In the genomic region with DNA sequence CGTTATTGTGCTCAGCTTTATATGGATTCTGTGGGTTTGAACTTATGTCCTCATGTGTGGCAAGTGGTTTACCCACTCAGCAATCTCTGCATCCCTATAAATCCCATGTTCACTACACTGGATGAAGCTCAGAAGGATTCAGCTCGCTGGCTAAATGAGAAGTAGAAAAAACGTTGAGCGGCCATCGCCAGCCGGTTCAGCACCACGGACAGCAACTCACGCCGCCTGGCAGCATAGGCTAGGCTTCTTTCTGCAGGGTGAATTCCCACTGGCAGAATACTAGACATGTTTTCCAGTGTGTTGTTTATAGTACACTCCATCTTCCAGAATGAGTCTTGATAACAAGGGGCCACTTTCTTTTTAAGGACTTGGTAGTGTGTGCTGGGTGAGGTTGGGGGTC, we compare ENCODE assay signal across 9 mouse cellular contexts.
A peak's percentile ranks its signal among the peaks of the same experiment; 100 is the strongest.
DNase-seq lines count a peak whose midpoint lies in the region; ATAC-seq and TF ChIP-seq lines count a peak whose summit lies in the region.
"Had no signal": no experiment of that assay in that cellular context is flagged by ENCODE, and none has a peak within 500 bp of the region (broad histone marks: within the 10 kb centered on the region; RNA-seq: fewer than 3 reads in every experiment).

No protein-coding gene starts in this region.

- TF ChIP-seq POLR2A in brain, embryonic 14.5 days (IDR thresholded peaks at IDR 0.05; ENCODE audit: borderline replicate concordance, extremely low read depth, insufficient read depth, insufficient read length, poor library complexity, severe bottlenecking), result no peak

- in situ Hi-C loops in ES-E14 (cut with MboI; ENCODE audit: low sequenced_read_pairs in 2 of 2, unreplicated experiment in 2 of 2), result no loop called here

- TF ChIP-seq CTCF in brain, embryonic 14.5 days (IDR thresholded peaks at IDR 0.05; ENCODE audit: borderline replicate concordance, extremely low read depth, insufficient read depth, insufficient read length), result no peak

- H3K9ac ChIP-seq in hindbrain, embryonic 14.5 days, result no peak overlapping the region
- no peak overlapping the region for H3K9ac ChIP-seq in hindbrain, embryonic 12.5 days
- no peak overlapping the region for H3K9ac ChIP-seq in ES-E14 (ENCODE audit: insufficient read depth, low read depth, low read length, poor library complexity, severe bottlenecking)
- H3K9ac ChIP-seq: neural tube, embryonic 12.5 days had no signal

- no peak overlapping the region for H3K4me2 ChIP-seq in hindbrain, embryonic 14.5 days (replicated peaks)
- no peak overlapping the region for H3K4me2 ChIP-seq in hindbrain, embryonic 12.5 days (replicated peaks)
- H3K4me2 ChIP-seq: neural tube, embryonic 12.5 days had no signal

- H3K9me3 ChIP-seq in hindbrain, embryonic 14.5 days (ENCODE audit: control insufficient read depth, low read length), result no peaks in the 10 kb centered on the region
- no peaks in the 10 kb centered on the region for H3K9me3 ChIP-seq in hindbrain, embryonic 12.5 days (replicated peaks)
- no peaks in the 10 kb centered on the region for H3K9me3 ChIP-seq in ES-E14 (ENCODE audit: control insufficient read depth, insufficient read depth, low read depth, low read length)
- H3K9me3 ChIP-seq: neural tube, embryonic 12.5 days had no signal

- peak; percentile 72 for DNase-seq in hindbrain, embryonic 14.5 days (ENCODE audit: low spot score)
- peak; percentile 36 for DNase-seq in ES-E14 (ENCODE audit: low read depth, low spot score)
- DNase-seq in brain, embryonic 14.5 days (ENCODE audit: low read depth), result peak; percentile 60
- peak; percentile 86 to 87 for DNase-seq in kidney, postnatal 4 days
- DNase-seq in adipocyte (ENCODE audit: low spot score), result no peak
- no peak for DNase-seq in layer of hippocampus, postnatal 14 days (ENCODE audit: low spot score in 2 of 2)
- DNase-seq in frontal cortex, adult 2 months (ENCODE audit: extremely low spot score in 1 of 2, low spot score in 1 of 2), result no peak

- WGBS in hindbrain, embryonic 14.5 days, result 6% methylated on average over 9 of the region's 9 CpGs
- WGBS in hindbrain, embryonic 12.5 days, result 9% methylated on average over 9 of the region's 9 CpGs

- H3K4me3 ChIP-seq in hindbrain, embryonic 14.5 days (replicated peaks; ENCODE audit: low read length), result no peak overlapping the region
- no peak overlapping the region for H3K4me3 ChIP-seq in hindbrain, embryonic 12.5 days
- H3K4me3 ChIP-seq in ES-E14 (ENCODE audit: insufficient read depth in 1 of 2, low read depth in 1 of 2, low read length in 2 of 2, poor library complexity in 1 of 2, severe bottlenecking in 1 of 2), result no peak overlapping the region
- H3K4me3 ChIP-seq: neural tube, embryonic 12.5 days had no signal

- H3K4me1 ChIP-seq in hindbrain, embryonic 14.5 days (replicated peaks; ENCODE audit: control insufficient read depth, insufficient read depth, low read length), result 0 out of 2 replicates have a peak, but pooled peaks cover 13% of the 10 kb centered on the region
- H3K4me1 ChIP-seq in hindbrain, embryonic 12.5 days, result peaks cover 16% of the 10 kb centered on the region
- H3K4me1 ChIP-seq in ES-E14 (ENCODE audit: control insufficient read depth in 2 of 2, insufficient read depth in 2 of 2, low read length in 2 of 2, poor library complexity in 1 of 2), result no peaks in the 10 kb centered on the region

- H3K27me3 ChIP-seq in hindbrain, embryonic 14.5 days (ENCODE audit: control insufficient read depth, insufficient read depth, low read length), result no peaks in the 10 kb centered on the region
- no peaks in the 10 kb centered on the region for H3K27me3 ChIP-seq in hindbrain, embryonic 12.5 days
- H3K27me3 ChIP-seq: neural tube, embryonic 12.5 days had no signal

- H3K36me3 ChIP-seq in hindbrain, embryonic 14.5 days (replicated peaks; ENCODE audit: control insufficient read depth, insufficient read depth), result no peaks in the 10 kb centered on the region
- no peaks in the 10 kb centered on the region for H3K36me3 ChIP-seq in hindbrain, embryonic 12.5 days
- no peaks in the 10 kb centered on the region for H3K36me3 ChIP-seq in ES-E14 (ENCODE audit: control insufficient read depth, insufficient read depth, low read length, poor library complexity, severe bottlenecking)
- H3K36me3 ChIP-seq: neural tube, embryonic 12.5 days had no signal

- ATAC-seq in hindbrain, embryonic 14.5 days (ENCODE audit: low FRiP score), result no peak
- ATAC-seq in hindbrain, embryonic 12.5 days (ENCODE audit: low FRiP score), result no peak

- H3K27ac ChIP-seq in hindbrain, embryonic 14.5 days, result no peak overlapping the region
- no peak overlapping the region for H3K27ac ChIP-seq in hindbrain, embryonic 12.5 days
- no peak overlapping the region for H3K27ac ChIP-seq in ES-E14 (ENCODE audit: insufficient read depth, low read depth, low read length, poor library complexity, severe bottlenecking)
- H3K27ac ChIP-seq: neural tube, embryonic 12.5 days had no signal

TF ChIP-seq in ES-E14, 5 proteins besides CTCF, POLR2A, EP300 and RAD21:
- TF ChIP-seq MAFK (IDR thresholded peaks at IDR 0.05; ENCODE audit: insufficient read depth, low read depth, low read length), result no peak
- TF ChIP-seq CHD2 (IDR thresholded peaks at IDR 0.05; ENCODE audit: low read depth, low read length), result no peak
- TF ChIP-seq ZC3H11A (IDR thresholded peaks at IDR 0.05; ENCODE audit: borderline replicate concordance, low read depth, low read length), result no peak
- peak; percentile 57; the same call in 1 of the 2 replicates for TF ChIP-seq ZNF384 (IDR thresholded peaks at IDR 0.05; ENCODE audit: low read depth, low read length)
- TF ChIP-seq HCFC1 (IDR thresholded peaks at IDR 0.05; ENCODE audit: borderline replicate concordance, insufficient read depth, low read length), result no peak
TF ChIP-seq in ES-E14: peak in this region for 1.

Comparison
In these comparisons a context has a peak if more than half of its experiments do, and no peak if none do; other contexts are left out.
1. DNase-seq: peak in hindbrain, embryonic 14.5 days (single experiment), ES-E14 (single experiment), brain, embryonic 14.5 days (single experiment) and kidney, postnatal 4 days (2 of 2); none in adipocyte (single experiment), layer of hippocampus, postnatal 14 days (0 of 2) and frontal cortex, adult 2 months (0 of 2).